Mouse (Mus musculus) brain, adult 2 months (tissue): Measurements from ENCODE around the gene Gm29427.

Experiments used
- DNase-seq: peaks from one replicate; pipeline ENCODE4 v3.0.0; 2011; ENCODE audit warnings: low read depth, low spot score

Gene Gm29427

DNA sequence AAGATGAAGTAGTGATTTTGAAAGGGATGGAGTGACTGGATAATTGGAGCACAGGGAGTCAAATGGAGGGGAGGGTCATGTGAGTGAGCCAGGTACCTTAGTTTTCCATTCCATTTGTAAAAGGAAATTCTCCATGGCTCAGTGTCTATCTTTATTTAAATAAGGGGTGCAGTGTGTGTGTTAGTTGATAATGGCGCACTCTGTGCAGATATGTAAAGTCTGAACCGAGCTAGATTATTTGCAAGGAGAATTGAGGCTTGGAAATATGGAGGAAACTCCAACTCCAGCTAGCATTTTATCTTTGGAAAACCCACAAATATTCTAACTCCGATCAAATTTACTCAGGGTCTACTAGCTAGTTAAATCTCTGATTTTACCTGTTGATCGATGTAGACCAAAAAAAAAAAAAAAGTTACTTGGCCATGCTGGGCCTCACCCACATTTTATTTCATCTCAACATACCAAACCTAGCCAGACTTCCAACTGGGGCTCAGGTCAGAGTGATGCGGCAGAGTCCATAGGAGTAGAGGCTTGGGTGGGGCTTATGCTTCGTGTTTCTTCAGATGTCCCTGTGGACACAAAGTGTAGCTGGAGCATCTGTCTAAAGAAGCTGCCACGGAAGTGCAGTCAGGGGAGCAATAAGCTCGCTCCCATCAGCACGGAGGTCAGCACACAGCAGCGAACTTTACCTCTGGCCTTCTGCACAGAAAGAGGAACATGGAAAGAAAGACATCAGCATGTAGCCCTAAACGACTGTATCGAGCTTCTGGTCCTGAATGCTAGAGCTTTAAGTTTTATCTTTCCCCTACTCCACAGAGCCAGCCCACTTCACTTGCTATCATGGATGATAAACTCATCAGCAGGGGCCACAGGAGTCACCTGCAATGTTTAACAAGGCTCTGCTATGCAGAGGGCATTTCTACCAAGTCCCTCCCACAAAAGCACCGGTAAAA is 17.4 kb upstream of the Gm29427 start:
- DNase-seq: no peak

DNA sequence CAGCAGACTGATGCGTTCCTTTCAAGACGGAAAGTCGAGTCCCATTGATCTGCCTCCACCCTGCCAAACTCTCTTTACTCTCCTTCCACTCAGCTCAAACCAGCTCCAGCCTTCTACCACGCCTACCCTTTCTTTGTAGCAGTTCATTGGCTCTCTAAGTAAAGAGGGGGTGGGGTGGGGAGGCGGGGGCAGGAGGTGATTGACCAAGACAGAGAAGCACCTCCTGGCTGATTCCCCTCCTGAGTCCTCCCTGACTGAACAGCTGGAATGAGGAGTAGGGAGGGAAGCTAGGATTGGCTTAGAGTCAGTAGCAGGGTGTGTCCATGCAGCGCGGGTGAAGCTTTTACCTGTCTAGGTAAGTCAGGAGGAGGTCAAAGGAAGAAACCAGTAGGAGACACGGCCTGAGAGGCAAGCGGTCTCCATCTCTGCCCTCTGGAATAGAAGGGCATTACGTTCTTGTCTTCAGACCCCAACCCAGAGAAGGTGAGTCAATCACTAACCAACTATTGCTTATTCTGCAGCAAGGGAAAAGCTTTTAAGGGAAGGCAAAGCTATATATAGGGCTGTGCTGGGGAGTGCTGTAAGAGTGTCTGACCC is 16.2 kb upstream of the Gm29427 start, which contains the start of gene AA986860:
TSS of gene AA986860 (plus strand) at position 236 of the 597 bp plus-strand sequence.
- DNase-seq: no peak

DNA sequence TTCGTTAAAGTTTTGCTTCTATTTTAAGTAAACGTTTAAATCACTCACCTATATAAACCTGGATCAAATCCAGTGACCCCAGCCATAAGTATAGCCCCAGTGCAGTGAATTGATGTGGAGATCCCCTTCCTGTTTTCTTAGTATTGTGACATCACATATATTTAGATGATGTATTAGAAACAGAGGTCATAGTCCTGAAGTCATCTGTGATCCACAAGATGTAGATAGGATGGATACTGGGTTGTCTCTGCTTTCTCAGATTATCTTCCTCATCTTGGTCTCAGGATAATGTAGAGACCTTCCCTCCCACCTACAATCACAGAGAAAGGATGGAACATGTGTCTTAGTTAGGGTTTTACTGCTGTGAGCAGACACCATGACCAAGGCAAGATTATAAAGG is 13.6 kb upstream of the Gm29427 start, which contains the start of gene Pfkfb2:
TSS of gene Pfkfb2 (minus strand) at position 101 of the 400 bp plus-strand sequence.
- DNase-seq: no peak

DNA sequence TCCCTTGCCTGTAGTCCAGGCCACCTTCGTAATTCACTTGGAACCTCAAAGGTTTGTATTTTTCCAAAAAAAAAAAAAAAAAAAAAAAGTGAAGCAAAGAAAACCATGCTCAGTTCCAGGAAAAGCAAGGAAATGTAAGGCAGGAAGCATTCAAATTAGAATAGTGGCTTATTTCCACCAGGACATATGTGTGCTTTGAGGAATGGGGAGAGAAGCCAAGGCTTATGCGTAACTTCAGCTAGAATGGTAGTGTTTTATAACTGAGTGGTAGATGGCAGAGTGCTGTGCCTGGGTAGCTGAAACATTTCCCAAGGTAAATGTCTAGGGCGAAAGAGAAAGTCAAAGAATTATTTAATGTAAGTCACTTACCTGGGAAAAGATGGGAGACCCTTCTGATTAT is 13.1 kb upstream of the Gm29427 start:
- DNase-seq: peak; percentile 80

DNA sequence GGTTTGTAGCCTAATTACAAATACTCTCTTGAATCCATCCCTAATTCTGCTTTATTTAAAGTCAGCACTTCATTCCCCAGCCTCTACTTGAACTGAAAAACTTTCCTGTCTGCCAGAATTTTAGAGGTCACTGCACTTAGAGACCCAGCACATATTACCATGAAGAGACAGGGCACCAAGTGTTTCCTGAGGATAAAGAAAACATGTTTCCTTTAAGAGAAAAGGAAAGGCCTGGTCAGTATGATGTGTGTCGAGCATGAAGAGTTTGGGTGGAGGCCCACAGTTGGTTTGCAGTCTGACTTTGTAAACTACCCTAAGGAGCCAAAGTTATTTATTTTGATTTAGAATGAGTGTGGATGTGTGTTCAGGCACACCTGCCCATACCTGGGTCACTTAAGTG is 12.5 kb upstream of the Gm29427 start:
- DNase-seq: no peak

DNA sequence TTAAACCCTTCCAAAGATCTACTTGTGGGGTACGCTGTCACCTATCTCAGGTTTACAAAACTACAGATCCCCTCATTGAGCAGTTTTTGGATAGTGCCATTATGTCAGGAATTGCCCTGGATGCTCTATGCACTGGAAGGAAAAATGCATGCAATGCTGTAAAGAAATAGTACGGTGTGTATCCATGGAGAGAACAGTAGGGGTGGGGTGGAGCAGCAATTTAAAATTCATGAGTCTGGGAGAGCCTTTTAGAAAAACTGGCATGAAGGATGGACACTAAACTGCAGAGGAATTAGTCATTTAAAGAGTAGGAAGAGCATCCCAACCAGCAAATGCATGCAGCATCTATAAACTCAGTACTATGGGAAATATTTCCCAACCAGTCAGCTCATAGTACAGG is 10.8 kb upstream of the Gm29427 start:
- peak; percentile 52 for DNase-seq

DNA sequence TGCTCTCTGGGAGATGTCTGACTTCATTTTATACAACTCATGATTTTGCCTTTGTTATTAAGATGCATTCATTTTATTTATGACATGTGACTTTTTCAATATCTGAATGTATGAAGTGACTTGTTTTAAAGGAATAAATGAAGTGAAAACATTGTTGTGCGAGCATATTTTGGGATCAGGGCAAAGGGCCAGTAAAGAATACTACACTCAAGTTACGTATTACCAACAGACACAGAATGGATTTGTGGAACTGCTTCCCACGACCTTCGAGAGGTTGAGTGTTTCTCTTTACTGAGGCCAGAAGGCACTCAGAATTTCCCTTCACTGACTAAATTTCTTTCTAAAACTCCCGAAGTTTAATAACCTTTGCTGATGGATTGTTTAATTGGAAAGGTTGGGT is 8.6 kb upstream of the Gm29427 start:
- DNase-seq: no peak

DNA sequence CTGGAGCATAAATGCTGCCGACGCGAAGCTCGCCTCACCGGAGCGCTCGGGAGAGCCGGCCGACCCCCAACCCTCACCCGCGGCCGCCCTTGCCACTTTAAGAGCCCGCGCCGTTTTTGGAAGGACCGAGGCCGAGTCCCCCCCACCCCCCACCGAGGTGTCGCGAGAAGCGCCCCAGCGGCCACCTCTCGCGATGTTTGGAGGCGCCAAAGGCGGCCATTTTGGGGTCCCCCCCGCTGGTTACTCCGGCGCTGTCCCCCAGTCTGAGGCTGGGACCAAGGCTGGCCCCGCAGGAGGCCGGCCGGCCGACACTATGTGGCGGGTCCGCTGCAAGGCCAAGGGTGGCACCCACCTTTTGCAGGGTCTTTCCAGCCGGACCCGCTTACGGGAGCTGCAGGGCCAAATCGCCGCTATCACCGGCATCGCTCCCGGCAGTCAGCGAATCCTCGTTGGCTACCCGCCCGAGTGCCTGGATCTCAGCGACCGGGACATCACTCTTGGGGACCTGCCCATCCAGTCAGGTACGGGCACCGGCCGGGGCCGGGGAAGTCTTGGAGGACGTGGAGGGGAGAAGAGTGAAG is 1.8 kb upstream of the Gm29427 start, which contains the start of gene Yod1:
TSS of gene Yod1 (plus strand) at position 37 of the 581 bp plus-strand sequence.
- peak; percentile 96 for DNase-seq

DNA sequence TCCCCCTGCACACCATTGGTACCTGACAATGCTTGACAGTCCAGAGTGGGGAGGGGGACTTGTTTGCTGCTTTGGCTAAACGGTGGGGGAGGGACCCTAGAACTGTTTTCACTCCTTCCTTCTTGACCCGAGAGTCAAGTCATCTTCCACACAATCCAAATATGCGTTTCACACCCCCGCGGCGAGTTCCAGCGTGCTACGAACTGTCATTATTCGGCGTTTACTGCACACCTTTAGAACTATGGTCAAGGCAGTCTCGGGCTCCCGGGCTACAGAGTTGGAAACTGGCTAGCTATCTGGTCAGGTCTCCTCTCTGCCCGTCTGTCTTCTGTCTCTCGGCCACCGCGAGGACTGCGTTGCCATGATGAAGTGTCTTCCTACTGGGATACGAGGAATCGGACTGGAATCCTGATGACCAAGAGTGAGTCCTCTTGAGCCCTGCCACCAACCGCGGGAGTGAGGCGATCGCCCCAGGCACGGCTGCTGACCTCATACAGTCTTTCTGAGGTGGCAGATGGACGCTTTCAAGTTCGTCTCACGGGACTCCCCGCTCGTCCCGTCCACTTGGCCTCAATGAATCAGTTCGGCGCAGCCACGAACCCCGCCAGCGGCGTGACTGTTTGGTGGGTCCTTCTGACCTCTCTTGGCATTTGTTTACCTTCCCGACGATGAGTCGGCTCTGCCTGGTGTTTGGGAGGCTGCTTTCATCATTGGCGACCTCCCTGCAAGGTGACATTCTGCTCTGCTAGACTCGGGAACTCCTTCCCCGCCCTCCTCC is 1.1 kb upstream of the Gm29427 start:
- DNase-seq: peak; percentile 56

DNA sequence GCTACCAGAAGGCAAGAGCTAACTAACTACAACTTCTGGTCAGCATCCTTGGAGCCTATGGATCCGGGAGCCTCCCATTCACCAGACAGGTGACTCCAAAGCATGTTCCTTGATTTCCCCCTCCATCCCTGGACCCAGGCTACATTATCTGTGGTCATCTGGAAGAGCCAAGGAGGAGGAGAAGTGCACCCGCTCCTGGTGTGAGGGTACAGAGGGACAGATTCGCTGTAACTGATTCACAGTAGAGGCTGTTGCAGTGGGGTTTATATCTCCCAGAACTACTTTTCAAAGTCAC is 566 bp upstream of the Gm29427 start:
- DNase-seq: no peak

DNA sequence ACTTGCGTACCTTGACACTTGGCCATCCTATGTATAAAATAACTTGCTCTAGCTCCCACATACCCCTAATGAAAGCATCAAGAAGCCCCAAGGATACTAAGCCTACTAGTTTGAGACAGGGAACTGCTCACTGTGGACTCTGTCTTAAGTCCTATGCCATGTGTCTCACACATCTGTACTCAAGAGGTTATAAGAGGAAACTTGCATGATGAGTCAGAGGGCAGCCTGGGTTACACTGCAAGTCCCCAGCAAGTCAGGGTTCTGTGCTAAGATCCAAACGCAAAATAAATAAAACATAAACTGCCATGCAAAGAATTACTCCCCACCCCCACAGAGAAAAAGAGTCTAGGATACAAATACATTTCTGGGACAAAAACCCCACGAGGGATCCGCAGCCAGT is 1.6 kb downstream of the Gm29427 start:
- DNase-seq: no peak

DNA sequence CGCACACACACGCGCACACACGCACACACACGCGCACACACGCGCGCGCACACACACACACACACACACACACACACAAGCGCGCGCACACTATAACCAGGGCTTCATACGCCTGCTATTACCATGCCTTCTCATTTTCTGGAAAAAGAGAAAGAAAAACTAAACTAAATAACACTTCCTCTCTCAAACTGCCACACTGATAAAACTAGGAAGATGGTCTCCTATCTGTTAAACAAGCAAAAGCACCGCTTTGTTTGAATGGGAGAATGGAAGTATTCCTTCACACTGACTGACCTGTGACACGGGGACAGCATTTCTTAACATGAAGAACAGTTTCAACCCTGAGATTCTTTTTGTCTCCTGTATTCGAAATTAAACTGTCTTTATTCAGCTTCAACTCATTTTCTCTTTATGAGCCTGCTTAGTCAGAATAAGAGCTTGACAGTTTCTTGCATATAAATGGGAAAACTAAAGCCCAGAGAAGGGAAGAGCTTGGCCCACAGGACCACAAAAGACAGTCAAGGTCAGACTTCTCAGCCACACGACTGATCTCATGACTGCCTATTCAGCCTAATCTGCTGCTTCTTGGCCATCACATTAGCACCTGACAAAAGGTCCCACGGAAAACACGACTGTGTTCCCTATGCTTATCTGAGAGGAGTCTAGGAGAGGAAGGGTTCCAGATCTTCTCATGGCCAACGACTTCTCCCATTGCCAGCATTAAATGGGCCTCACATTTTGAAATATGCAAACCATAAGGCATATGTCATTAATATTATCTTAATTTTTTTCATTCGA is 5.1 kb downstream of the Gm29427 start:
- DNase-seq: no peak

DNA sequence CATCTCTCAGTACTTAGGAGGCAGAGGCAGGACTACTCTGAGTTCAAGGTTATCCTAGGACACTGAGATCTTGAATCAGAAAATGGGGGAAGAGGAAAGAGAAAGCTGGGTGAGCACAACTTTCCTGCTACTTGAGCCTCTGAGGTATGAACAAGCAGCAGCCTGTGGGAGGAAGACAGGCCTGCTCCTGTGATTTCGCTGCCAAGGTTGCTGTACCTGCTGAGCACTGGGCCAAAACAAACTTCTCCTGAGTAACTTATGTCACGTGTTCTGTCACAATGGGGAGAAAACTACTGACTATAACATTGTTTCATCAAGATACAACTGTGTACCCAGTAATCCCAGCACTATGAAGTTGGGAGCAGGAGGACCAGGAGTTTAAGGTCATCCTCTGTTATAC is 12.0 kb downstream of the Gm29427 start:
- no peak for DNase-seq

DNA sequence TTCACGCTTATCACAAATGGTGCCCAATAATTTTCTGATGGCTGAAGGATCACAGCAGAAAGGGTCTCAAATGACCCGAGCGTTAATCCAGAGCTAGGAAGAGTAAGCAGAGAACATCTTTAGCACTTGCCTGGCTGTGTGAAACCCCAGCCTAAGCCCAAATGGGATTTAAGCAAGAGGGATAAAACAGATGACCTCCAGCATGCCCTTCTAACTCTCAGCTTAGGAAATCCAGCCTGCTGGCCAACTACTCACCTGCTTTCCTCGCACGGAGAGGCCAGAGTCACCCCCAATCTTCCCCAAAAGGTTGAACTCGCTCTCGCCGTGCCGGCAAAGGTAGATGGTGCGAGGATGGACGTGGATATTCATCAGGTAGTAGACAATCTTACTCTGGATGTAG is 13.6 kb downstream of the Gm29427 start:
- DNase-seq: no peak

DNA sequence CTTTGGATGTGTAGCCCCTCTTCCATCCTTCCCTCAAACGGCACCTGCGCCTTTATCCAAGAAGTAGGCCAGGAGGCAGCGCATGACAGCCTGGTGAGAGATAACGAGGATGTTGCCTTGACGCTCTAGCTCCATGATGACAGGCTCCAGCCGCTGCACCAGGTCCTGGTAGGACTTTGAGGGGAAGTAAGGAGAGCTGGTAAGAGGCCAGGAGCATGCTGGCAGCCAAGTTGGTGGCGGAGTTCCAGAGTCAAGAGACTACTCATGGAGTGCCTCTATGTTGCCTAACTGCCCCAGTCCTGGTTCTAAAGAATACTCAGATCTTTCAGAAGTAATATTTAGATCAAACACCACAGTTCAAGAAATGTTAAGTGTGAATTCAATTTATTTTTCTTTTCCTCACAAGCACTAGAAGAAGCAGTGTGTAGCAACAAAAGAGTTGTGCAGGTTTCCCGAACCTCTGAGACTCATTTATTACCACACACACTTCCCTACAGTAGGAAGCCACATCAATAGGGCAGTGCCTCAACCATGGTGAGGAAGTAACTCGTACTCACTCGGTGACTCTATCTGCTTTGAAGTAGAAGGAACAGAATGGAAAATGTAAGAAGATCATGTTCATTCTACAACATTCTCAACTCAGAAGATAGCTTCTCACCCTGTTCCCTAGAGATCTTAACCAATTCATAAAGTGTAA is 15.5 kb downstream of the Gm29427 start:
- peak; percentile 60 for DNase-seq

DNA sequence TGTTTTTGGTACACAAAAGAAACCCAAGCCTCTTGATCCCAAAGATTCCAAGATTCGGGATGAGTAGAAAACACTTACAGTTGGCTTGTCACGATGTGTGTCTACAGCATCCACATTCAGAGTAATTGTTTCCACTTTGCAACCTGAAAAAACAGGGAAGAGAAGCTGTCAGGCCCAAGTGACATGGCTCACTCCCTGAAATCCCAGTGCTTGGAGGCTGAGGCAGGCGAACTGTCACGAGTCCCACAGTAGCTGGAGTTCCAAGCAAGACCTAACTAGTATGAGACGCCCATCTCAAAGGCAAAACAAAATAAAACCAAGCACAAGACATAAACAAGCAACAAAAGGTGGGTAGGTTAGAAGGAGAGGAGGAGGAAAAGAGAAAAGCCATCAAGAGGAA is 17.0 kb downstream of the Gm29427 start:
- no peak for DNase-seq

DNA sequence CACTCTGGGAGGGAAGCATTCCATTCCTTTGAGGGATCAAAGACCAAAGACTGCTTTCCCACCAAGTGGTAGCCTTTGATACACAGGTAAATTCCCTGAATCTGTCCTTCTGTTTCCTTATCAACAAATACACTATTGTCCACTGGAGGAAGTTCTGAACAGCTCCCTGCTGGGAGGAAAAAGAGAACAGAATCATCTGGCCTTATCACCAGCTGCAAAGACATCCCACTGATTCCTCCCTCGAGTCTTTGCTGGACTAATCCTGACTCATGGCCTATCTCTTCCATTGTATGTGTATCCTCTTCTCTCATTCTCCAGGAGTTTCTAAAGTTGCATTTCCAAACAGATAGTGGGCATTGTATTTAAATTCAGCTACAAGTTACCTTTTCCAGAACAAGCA is 31.7 kb downstream of the Gm29427 start:
- DNase-seq: no peak

DNA sequence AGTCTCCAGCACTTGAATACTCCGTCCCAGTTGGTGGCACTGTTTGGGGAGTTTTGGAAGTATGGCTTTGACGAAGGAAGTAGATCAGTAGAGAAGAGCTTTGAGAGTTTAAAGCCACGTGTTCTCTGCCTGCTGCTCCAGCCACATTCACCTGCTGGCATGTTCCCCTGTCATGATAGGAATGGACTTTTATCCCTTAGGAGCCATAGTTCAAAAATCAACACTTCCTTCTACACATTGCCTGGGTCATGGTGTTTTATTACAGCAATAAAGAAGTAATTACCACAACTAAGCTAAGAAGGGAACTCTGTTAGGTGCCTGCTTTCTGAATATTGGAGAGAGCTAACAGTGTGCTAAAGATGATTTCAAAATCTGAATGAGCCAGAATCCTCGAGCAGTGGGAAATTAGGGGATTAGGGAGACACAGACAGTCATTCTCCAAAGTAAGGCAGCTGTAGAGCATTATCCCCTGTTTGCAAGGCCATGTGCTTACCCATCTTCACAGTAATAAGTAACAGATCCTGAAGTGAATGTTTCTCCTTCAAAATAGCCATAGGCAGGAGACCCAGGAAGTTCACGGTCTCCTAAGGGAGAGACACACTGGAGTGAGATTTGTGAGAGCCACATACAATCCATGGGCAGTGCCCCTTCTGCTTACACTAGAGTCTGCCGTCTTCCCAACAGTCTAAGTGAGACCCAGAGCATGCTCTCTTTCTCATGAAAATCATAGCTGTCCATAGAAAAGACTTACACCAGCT is 33.8 kb downstream of the Gm29427 start:
- DNase-seq: no peak

DNA sequence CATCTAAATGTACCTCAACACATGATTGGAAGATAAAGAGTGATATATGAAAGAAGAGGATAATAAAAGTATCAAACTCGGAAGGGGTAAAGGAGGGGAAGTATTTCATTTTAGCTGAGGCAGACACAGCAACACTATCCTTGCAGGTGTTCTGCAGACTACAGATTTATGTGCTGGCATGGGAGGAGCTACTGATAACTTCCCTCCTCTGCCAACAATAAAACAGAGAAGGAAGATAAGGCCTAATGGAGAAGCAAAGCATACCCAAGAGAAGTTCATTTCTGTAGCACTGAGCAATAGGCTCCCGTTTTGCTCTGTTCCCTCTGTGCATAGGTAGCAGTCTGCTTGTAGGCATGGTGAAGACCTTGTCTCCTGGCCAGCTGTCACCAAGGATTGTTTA is 34.5 kb downstream of the Gm29427 start:
- no peak for DNase-seq

DNA sequence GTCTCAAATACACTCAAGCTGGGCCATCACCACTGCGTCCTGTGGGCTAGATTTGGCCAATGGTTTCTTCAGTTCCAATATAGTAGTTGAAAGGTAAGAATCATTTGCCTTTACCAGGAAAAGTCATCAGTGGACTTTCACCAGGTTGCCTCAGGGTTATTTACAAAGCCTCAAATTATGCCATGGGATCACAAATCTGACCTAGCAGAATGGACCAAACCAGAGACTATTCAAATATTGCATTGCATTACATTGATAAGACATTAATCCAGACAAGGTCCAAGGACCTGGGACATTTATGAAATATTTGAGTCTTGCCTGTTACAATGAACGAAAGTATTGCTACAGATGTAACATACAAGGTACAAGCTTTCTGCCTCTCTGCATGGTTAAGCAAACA is 37.0 kb downstream of the Gm29427 start:
- no peak for DNase-seq
